Mouse (Mus musculus) testis, adult 2 months (tissue): ENCODE measurements around the gene Ccdc155.

ENCODE experiments used
- CTCF ChIP-seq: fragments of 200-500 bp; IDR thresholded peaks from 2 replicates; pipeline ENCODE4 v1.5.1; 2012; ENCODE audit warnings: low read depth, mild to moderate bottlenecking, inconsistent platforms, low read length, moderate library complexity; ENCODE audit not compliant: control insufficient read depth, insufficient read depth, insufficient replicate concordance
- POLR2A ChIP-seq: fragments of 200-500 bp; IDR thresholded peaks from 2 replicates; pipeline ENCODE4 v1.6.1; 2012; ENCODE audit warnings: low read depth, mild to moderate bottlenecking, inconsistent platforms, low read length, moderate library complexity; ENCODE audit not compliant: control insufficient read depth

- no peak for TF ChIP-seq POLR2A
- no peak for TF ChIP-seq CTCF
These were observed 41.6 kb downstream of the Ccdc155 start for GRCm38 (mm10) chr7:45162996-45163615.
